Mouse (Mus musculus): Measurements from ENCODE around the gene Igsf21.

The Igsf21 gene

GRCm38 (mm10) chr4:140147079-140147840 is 99.3 kb downstream of the Igsf21 start:
- no peak for DNase-seq (ENCODE audit: low read depth, low spot score)

DNA sequence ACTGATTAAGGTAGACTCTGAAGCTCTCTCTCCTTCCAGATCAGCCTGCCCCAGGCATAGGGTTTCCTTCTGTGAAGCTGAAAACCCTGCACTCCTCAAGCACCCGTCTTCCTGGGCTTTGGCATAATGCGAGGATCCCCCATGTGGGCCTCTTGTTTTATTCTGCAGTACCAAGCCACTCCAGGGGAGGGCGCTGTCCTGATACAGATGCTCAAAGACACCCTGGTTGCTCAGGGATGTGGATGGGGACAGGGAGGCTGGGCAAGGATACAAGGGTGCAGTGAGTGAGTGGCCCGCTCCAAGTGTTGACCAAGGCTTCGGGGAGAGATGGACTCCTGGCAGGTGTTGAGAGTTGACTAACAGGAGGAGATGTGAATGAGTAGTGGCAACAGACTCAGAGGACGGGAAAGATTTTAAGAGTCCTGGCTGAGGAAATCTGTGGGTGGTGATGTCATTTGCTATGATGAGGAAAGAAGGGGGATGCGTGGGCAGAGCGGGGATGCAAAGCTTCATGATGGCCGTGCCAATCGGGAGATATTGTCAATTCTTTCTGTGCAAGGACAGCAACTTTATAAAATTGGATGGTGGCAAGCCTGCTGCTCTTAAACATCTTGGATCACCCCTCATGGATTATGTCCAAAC is 102.6 kb downstream of the Igsf21 start:
- no peak for DNase-seq (ENCODE audit: low read depth, low spot score)

DNA sequence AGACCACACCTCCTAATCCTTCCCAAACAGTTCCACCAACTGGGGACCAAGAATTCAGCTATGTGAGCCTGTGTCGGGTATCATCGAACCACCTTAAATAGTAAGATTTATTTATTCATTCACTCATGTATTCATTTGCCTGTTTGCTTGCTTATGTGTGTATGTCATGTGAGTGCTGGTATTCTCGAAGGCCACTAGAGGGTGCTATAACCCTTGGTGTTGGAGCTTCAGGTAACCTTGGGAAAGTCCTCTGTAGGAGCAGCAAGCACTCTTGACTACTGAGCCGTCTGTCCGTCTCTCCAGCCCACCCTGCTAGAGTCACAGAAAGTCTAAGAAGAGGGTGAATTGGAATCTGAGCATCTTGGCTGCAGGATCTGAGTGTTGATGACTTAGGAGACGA is 103.4 kb downstream of the Igsf21 start:
- DNase-seq (ENCODE audit: low read depth, low spot score), result no peak

GRCm38 (mm10) chr4:140140485-140140884 is 106.1 kb downstream of the Igsf21 start:
- DNase-seq (ENCODE audit: low read depth, low spot score), result no peak

GRCm38 (mm10) chr4:140138846-140139245 is 107.7 kb downstream of the Igsf21 start:
- DNase-seq (ENCODE audit: low read depth, low spot score), result no peak

GRCm38 (mm10) chr4:140131625-140132321 is 114.8 kb downstream of the Igsf21 start:
- DNase-seq (ENCODE audit: low read depth, low spot score), result no peak

GRCm38 (mm10) chr4:140131201-140131600 is 115.4 kb downstream of the Igsf21 start:
- peak; percentile 22 for DNase-seq (ENCODE audit: low read depth, low spot score)

DNA sequence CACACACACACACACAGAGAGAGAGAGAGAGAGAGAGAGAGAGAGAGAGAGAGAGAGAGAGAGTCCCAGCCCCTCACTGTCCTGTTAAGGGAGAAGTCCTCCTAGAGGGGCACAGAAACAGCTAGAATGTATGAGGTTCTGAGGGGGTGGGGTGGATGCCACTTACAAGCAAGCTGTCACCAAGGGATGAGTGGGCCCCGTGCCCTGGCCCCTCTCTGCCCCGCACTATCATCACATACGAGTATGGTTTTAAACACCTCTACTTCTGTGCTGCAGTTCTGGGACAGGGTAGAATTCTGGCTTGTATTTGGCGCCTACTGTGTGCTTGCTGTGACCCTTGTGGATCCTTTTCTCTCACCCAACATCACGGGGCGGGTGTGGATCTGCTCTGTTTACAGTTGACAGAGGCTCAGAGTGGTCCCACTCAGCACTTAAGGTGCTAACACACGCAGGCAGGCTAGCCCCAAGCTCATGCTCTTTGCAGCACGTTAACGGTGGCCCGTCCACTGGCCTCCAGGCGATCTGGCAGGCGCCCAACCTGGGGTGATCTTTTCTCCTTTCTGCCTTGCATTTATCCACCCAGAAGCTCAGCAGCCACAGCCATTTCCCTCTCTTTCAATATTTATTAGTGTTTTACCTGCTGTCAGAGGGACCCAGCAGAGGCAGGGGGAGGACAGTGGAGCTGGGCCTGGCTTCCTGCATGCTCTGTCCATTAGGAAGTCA is 116.9 kb downstream of the Igsf21 start:
- no peak for DNase-seq (ENCODE audit: low read depth, low spot score)

DNA sequence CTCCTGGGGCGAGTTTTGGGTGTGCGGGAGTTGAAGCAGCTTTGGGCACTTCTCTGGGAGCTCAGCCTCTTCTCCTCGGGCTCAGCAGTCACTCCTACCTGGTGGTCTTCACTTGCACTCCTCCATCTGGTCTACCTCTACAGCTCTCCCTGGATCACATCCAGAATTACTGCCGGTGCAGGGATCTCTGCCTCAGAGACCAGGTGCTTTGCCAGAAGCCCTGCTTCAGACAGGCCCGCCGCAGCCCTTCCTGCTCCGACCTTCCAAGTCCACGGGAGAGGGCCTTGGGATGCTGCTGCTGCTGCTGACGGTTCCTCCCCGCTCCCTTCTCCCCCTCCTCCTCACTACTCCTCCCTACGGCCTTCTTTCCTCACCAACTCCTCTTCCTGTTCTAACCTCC is 118.5 kb downstream of the Igsf21 start:
- no peak for DNase-seq (ENCODE audit: low read depth, low spot score)

DNA sequence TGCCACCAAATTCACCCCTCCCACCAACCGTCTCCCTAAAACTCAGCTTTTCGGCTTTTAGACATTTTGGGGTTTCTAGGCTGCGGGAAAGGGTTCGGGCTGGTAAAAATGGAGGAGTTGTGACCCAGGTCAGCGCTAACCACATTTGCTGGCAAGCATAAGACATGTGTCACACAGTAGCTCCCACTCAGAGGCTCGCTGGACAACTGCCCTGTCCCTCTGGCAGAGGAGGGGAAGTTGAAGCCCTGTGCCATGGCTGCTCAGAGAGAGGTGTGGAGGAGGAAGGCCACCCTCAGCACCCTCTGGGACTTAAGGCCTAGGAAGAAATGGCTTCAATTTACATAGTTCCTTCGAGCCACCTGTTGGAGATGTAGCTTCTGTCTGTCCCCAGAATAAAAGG is 120.8 kb downstream of the Igsf21 start:
- no peak for DNase-seq (ENCODE audit: low read depth, low spot score)

GRCm38 (mm10) chr4:140122534-140122933 is 124.0 kb downstream of the Igsf21 start:
- no peak for DNase-seq (ENCODE audit: low read depth, low spot score)

GRCm38 (mm10) chr4:140117275-140117691 is 129.3 kb downstream of the Igsf21 start:
- no peak for DNase-seq (ENCODE audit: low read depth, low spot score)

DNA sequence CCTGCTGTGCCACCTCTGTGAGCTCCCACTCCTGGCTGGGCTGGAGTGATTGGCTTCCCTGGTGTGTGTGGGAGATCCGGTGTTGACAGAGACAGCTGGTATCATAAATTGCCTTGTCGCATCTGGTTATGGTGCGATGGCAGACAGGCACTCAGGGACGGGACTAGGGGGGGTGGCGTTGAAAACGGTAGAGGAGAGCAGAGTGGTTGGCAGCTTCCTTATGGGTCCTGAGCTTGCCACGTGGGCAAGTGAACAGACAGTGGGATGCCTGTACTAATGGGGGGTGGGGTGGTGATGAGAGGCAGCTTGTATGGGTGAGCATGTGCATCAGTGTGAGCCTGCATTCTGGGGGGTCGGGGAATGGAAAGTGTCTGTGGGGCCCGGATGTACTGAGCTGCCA is 130.8 kb downstream of the Igsf21 start:
- DNase-seq (ENCODE audit: low read depth, low spot score), result no peak

DNA sequence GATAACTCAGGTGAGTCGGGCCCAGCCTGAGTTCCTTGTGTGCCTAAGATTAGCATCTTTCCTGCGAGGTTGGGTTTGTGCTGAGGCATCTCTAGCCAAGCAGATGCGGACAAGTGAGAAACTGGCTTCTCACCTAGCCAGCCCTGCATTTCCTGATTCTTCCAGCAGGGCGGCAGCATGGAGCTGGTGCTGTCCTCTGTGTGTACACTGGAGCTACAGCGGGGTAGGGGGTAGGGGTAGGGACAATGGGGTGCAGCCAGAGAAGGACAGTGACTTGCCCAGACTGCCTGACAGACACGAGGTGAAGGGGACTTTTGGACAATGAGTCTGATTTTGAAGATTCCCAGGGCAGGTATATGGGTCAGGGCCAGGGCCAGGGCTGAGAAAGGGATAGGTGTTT is 131.5 kb downstream of the Igsf21 start:
- DNase-seq (ENCODE audit: low read depth, low spot score), result no peak

GRCm38 (mm10) chr4:140113690-140114475 is 132.7 kb downstream of the Igsf21 start:
- no peak for DNase-seq (ENCODE audit: low read depth, low spot score)

DNA sequence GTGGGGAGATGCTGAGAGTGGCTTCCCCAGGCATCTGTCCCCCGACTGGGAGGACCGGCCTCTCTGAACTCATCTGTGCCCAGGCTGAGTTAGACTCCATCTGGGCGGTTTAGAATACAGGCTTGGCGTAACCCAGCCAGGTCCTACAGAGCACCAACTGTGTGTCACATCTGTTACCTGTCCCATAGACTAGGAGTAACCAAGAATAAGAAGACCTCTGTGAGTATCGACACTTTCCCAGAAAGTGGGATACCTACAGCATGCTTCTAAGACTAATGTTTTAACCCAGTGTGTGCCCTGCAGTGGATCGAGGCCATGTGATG is 137.0 kb downstream of the Igsf21 start:
- no peak for DNase-seq (ENCODE audit: low read depth, low spot score)

DNA sequence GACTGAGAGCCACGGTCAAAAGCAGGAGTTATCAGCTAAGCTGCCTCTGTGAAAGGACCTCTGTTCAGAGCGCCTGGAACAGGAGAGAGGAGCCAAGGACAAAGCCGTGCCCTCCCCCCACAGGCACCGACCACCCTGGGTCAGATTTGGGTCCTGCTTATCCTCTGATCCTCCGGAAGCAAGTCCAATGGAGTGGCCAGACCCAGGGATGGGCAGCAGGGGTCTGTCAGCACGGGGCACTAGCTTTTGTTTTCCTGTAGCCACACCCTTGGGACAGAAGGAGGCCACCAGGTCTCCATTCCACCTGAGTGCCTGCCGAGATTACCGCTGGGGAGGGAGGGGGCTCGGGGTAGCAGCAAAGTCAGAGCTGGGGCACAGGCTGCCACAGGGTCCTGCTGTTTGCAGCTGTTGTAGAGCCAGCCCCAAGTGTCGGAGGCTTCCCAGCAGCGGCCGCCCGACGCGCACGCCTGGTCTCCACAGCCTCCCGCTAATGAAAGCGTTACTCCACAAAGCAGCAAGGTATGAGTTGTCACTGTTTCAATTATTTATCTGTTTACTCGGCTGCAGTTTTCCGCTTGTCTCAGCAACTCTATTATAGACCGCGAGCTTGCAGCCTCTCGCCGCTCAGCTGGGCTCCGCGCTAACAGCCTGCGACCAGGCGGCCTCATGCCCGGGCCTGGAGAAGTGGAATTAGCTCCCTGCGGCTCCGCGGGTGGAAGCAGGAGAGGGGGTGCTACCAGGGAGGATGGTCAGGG is 137.5 kb downstream of the Igsf21 start:
- DNase-seq (ENCODE audit: low read depth, low spot score), result no peak

DNA sequence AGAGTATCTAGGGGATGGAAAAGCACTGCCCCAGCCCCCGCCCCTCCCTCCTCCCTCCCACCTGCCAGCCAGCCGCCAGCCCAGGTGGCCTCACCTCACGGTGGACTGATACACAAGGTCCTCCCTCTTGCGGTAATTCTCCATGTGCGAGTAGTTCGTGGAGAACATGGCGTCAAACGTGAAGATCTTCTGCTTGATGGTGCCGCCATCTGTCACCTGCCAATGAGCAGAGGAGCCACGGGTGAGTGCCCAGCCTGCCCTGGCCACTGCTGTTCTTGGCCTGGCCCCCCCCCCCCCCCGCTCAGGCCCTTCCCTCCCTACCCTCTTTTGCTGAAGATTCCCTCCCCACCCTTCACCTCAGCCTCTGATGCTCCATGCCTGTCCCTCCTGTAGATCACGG is 139.4 kb downstream of the Igsf21 start:
- no peak for DNase-seq (ENCODE audit: low read depth, low spot score)

GRCm38 (mm10) chr4:140104795-140105194 is 141.8 kb downstream of the Igsf21 start:
- no peak for DNase-seq (ENCODE audit: low read depth, low spot score)

DNA sequence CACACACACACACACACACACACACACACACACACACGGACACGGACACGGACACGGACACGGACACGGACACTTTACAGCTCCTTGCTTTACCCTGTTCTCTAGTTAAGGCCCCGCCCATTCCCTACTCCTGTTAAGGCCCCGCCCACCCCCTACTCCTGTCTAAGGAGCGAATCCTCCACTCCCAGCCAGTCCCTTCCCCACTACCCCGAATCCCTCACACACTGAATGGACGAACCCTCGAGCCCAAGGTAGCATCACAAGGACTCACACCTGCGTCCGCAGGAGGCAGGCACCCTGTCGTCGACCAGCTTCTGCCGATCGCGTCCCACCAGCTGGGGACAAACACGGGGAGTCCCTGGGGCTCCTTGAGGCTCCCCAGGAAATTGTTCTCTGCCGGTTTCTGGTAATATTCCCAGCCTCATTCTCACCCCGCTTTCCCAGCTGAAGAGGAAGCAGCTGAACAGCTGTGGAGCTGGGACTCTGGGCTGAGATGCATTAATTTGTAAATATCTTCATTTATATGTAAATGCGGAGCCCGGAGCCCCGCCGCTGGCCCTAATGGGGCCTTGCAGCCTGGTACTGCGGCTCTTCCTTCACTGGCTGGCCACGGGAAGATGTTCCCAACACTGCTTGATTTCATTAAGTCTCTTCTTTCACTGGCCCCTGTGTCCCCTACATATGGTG is 143.1 kb downstream of the Igsf21 start:
- DNase-seq (ENCODE audit: low read depth, low spot score), result no peak

Measured in embryo, embryonic 11.5 days (tissue).